Mouse (Mus musculus): ENCODE data around the gene 5031439G07Rik. TPM values are rescaled to one million over a fixed set of nuclear protein-coding genes. Genes with fewer than 3 reads are reported as not detected.
"Not testable (repeated sequence)": the region's sequence is repeated elsewhere in the genome, so short reads cannot be mapped to it uniquely, and the experiment has no call there.

Gene 5031439G07Rik
- polyA plus RNA-seq, 1 experiment from 2014 or later: 35.3 TPM

- not testable (repeated sequence) for H3K4me3 ChIP-seq; H3K4me1 ChIP-seq; H3K9ac ChIP-seq; H3K27ac ChIP-seq; H3K36me3 ChIP-seq; H3K4me2 ChIP-seq (replicated peaks); H3K27me3 ChIP-seq (replicated peaks); H3K9me3 ChIP-seq; ATAC-seq (ENCODE audit: low FRiP score, low read depth)
- 76% methylated on average over 10 of the region's 10 CpGs for WGBS
Measured at GRCm38 (mm10) chr15:84896216-84896615, 92.1 kb downstream of the 5031439G07Rik start.

Small RNA genes within 50 kb of the gene (microRNA-seq; reads per million reads assigned to microRNA genes)
- gene Mir1249: 21.8 reads per million, percentile 32 among the genes with 10 or more reads in this experiment

Other genes with a start within 250 kb of the 5031439G07Rik start
- gene Phf21b, start 132.5 kb downstream of the 5031439G07Rik start, polyA plus RNA-seq (2016; fragmentation: Nextera tagmentation; extraction: Ambion mirVana): 20.2 and 24.5 TPM in 2 replicates
- gene Gm29666, start 68.5 kb downstream of the 5031439G07Rik start, polyA plus RNA-seq (2016; fragmentation: Nextera tagmentation; extraction: Ambion mirVana): 0.90 and 0.98 TPM in 2 replicates
- gene Nup50, start 65.1 kb downstream of the 5031439G07Rik start, polyA plus RNA-seq (2016; fragmentation: Nextera tagmentation; extraction: Ambion mirVana): 49.4 and 49.6 TPM in 2 replicates
- gene Upk3a, start 28.6 kb upstream of the 5031439G07Rik start, polyA plus RNA-seq (2016; fragmentation: Nextera tagmentation; extraction: Ambion mirVana): 0.53 and 0.61 TPM in 2 replicates
- 23.9 and 26.0 TPM in 2 replicates for gene Fam118a, start 40.4 kb upstream of the 5031439G07Rik start, polyA plus RNA-seq (2016; fragmentation: Nextera tagmentation; extraction: Ambion mirVana)
- 0.15 and 0.24 TPM in 2 replicates for gene Smc1b, start 143.4 kb upstream of the 5031439G07Rik start, polyA plus RNA-seq (2016; fragmentation: Nextera tagmentation; extraction: Ambion mirVana)
- 0.56 and 0.74 TPM in 2 replicates for gene Ribc2, start 143.5 kb upstream of the 5031439G07Rik start, polyA plus RNA-seq (2016; fragmentation: Nextera tagmentation; extraction: Ambion mirVana)
- 102 and 108 TPM in 2 replicates for gene Fbln1, start 217.4 kb upstream of the 5031439G07Rik start, polyA plus RNA-seq (2016; fragmentation: Nextera tagmentation; extraction: Ambion mirVana)